Mouse (Mus musculus) layer of hippocampus, adult 9-11 months (tissue): ENCODE measurements around the gene Ube2l6.

Experiments used
- DNase-seq: peaks from one replicate; pipeline ENCODE4 v3.0.0; 2022

Ube2l6 gene

GRCm38 (mm10) chr2:84838993-84839980, 40.7 kb downstream of the Ube2l6 start:
- no peak for DNase-seq

GRCm38 (mm10) chr2:84840016-84840747, 41.6 kb downstream of the Ube2l6 start:
- no peak for DNase-seq

- DNase-seq = no peak
Measured at GRCm38 (mm10) chr2:84840748-84841563, 42.3 kb downstream of the Ube2l6 start.

GRCm38 (mm10) chr2:84841905-84842304, 43.3 kb downstream of the Ube2l6 start:
- DNase-seq = no peak

- no peak for DNase-seq
Measured at GRCm38 (mm10) chr2:84843654-84844053, 45.0 kb downstream of the Ube2l6 start.

GRCm38 (mm10) chr2:84845226-84845625, 46.6 kb downstream of the Ube2l6 start:
- DNase-seq = no peak

- no peak for DNase-seq
Measured at GRCm38 (mm10) chr2:84850407-84851129, 51.9 kb downstream of the Ube2l6 start.

- DNase-seq = no peak
Measured at GRCm38 (mm10) chr2:84851130-84852040, 52.8 kb downstream of the Ube2l6 start.

GRCm38 (mm10) chr2:84855732-84856131, 57.1 kb downstream of the Ube2l6 start:
- no peak for DNase-seq

- DNase-seq = no peak
Measured at GRCm38 (mm10) chr2:84858551-84858950, 59.9 kb downstream of the Ube2l6 start.
